Mouse (Mus musculus): ENCODE measurements at regions not wholly inside any gene's neighbourhood (a gene's known extent, or its start where the extent isn't known, plus 50 kb on each side); places are given as distances from the start of the nearest gene placed in this dataset.

- Histone ChIP-seq H3K27ac (ENCODE audit: low read length) (no peak overlapping the region), H3K9me3 (ENCODE audit: low read length) (no peaks in the 10 kb centered on the region), H3K27me3 (replicated peaks; ENCODE audit: insufficient read depth, low read length) (no peaks in the 10 kb centered on the region), H3K4me1 (ENCODE audit: insufficient read depth, low read depth, low read length) (no peaks in the 10 kb centered on the region), H3K9ac (replicated peaks; ENCODE audit: low read depth) (no peak overlapping the region), H3K36me3 (ENCODE audit: insufficient read depth, low read length) (no peaks in the 10 kb centered on the region), H3K4me2 (replicated peaks; ENCODE audit: low read depth, low read length) (no peak overlapping the region), H3K4me3 (ENCODE audit: low read depth, low read length) (no peak overlapping the region)
- WGBS: 86% methylated on average over 1 of the region's 1 CpGs
- TF ChIP-seq EP300 (IDR thresholded peaks at IDR 0.05) (no peak), CTCF (IDR thresholded peaks at IDR 0.05) (no peak)
- DNase-seq (ENCODE audit: low spot score) (no peak), ATAC-seq (no peak)
Measured at GRCm38 (mm10) chr8:32958331-32958730, 470.2 kb upstream of the 5930422O12Rik start.

- DNase-seq (ENCODE audit: low spot score): no peak
- no peaks in the 10 kb centered on the region for H3K9me3 ChIP-seq (ENCODE audit: low read length)
- H3K36me3 ChIP-seq (ENCODE audit: insufficient read depth, low read length): no peaks in the 10 kb centered on the region
- H3K4me1 ChIP-seq (ENCODE audit: insufficient read depth, low read depth, low read length): no peaks in the 10 kb centered on the region
- H3K27me3 ChIP-seq (replicated peaks; ENCODE audit: insufficient read depth, low read length): no peaks in the 10 kb centered on the region
- no peak for ATAC-seq
- H3K27ac ChIP-seq (ENCODE audit: low read length): no peak overlapping the region
- H3K4me2 ChIP-seq (replicated peaks; ENCODE audit: low read depth, low read length): no peak overlapping the region
- no peak for TF ChIP-seq EP300 (IDR thresholded peaks at IDR 0.05)
- 90% methylated on average over 4 of the region's 4 CpGs for WGBS
- no peak overlapping the region for H3K9ac ChIP-seq (replicated peaks; ENCODE audit: low read depth)
- no peak overlapping the region for H3K4me3 ChIP-seq (ENCODE audit: low read depth, low read length)
Measured at GRCm38 (mm10) chr8:32958855-32959254, 469.7 kb upstream of the 5930422O12Rik start.

- WGBS: 91% methylated on average over 12 of the region's 12 CpGs
- ATAC-seq: no peak
- H3K36me3 ChIP-seq (ENCODE audit: insufficient read depth, low read length): no peaks in the 10 kb centered on the region
- H3K27ac ChIP-seq (ENCODE audit: low read length): no peak overlapping the region
- TF ChIP-seq CTCF (IDR thresholded peaks at IDR 0.05) (no peak), EP300 (IDR thresholded peaks at IDR 0.05) (no peak)
- no peak for DNase-seq (ENCODE audit: low spot score)
- H3K4me3 ChIP-seq (ENCODE audit: low read depth, low read length): no peak overlapping the region
- no peaks in the 10 kb centered on the region for H3K9me3 ChIP-seq (ENCODE audit: low read length)
- no peak overlapping the region for H3K4me2 ChIP-seq (replicated peaks; ENCODE audit: low read depth, low read length)
- H3K27me3 ChIP-seq (replicated peaks; ENCODE audit: insufficient read depth, low read length): no peaks in the 10 kb centered on the region
- H3K4me1 ChIP-seq (ENCODE audit: insufficient read depth, low read depth, low read length): no peaks in the 10 kb centered on the region
- H3K9ac ChIP-seq (replicated peaks; ENCODE audit: low read depth): no peak overlapping the region
Measured at GRCm38 (mm10) chr8:32959326-32960064, 469.0 kb upstream of the 5930422O12Rik start.

GRCm38 (mm10) chr8:32990216-32990615 is 438.3 kb upstream of the 5930422O12Rik start:
- Histone ChIP-seq H3K27ac (ENCODE audit: low read length) (no peak overlapping the region), H3K4me2 (replicated peaks; ENCODE audit: low read depth, low read length) (no peak overlapping the region), H3K9ac (replicated peaks; ENCODE audit: low read depth) (no peak overlapping the region), H3K9me3 (ENCODE audit: low read length) (no peaks in the 10 kb centered on the region), H3K36me3 (ENCODE audit: insufficient read depth, low read length) (no peaks in the 10 kb centered on the region), H3K4me1 (ENCODE audit: insufficient read depth, low read depth, low read length) (no peaks in the 10 kb centered on the region), H3K4me3 (ENCODE audit: low read depth, low read length) (no peak overlapping the region), H3K27me3 (replicated peaks; ENCODE audit: insufficient read depth, low read length) (no peaks in the 10 kb centered on the region)
- WGBS: 83% methylated on average over 3 of the region's 3 CpGs
- ATAC-seq (no peak), DNase-seq (ENCODE audit: low spot score) (no peak)
- TF ChIP-seq EP300 (IDR thresholded peaks at IDR 0.05): no peak

GRCm38 (mm10) chr8:33003967-33004564 is 424.4 kb upstream of the 5930422O12Rik start:
- WGBS: 59% methylated on average over 7 of the region's 7 CpGs
- Histone ChIP-seq H3K4me3 (ENCODE audit: low read depth, low read length) (no peak overlapping the region), H3K4me2 (replicated peaks; ENCODE audit: low read depth, low read length) (no peak overlapping the region), H3K4me1 (ENCODE audit: insufficient read depth, low read depth, low read length) (no peaks in the 10 kb centered on the region), H3K9ac (replicated peaks; ENCODE audit: low read depth) (no peak overlapping the region), H3K36me3 (ENCODE audit: insufficient read depth, low read length) (no peaks in the 10 kb centered on the region), H3K27ac (ENCODE audit: low read length) (no peak overlapping the region), H3K27me3 (replicated peaks; ENCODE audit: insufficient read depth, low read length) (no peaks in the 10 kb centered on the region), H3K9me3 (ENCODE audit: low read length) (no peaks in the 10 kb centered on the region)
- DNase-seq (ENCODE audit: low spot score) (no peak), ATAC-seq (no peak)
- TF ChIP-seq EP300 (IDR thresholded peaks at IDR 0.05): no peak
- TF ChIP-seq CTCF (IDR thresholded peaks at IDR 0.05): no peak

GRCm38 (mm10) chr8:33004570-33004969 is 423.9 kb upstream of the 5930422O12Rik start:
- H3K9me3 ChIP-seq (ENCODE audit: low read length): no peaks in the 10 kb centered on the region
- no peak overlapping the region for H3K27ac ChIP-seq (ENCODE audit: low read length)
- 33% methylated on average over 2 of the region's 2 CpGs for WGBS
- H3K9ac ChIP-seq (replicated peaks; ENCODE audit: low read depth): no peak overlapping the region
- TF ChIP-seq CTCF (IDR thresholded peaks at IDR 0.05) (no peak), EP300 (IDR thresholded peaks at IDR 0.05) (no peak)
- no peaks in the 10 kb centered on the region for H3K36me3 ChIP-seq (ENCODE audit: insufficient read depth, low read length)
- ATAC-seq (no peak), DNase-seq (ENCODE audit: low spot score) (no peak)
- H3K27me3 ChIP-seq (replicated peaks; ENCODE audit: insufficient read depth, low read length): no peaks in the 10 kb centered on the region
- no peak overlapping the region for H3K4me2 ChIP-seq (replicated peaks; ENCODE audit: low read depth, low read length)
- no peaks in the 10 kb centered on the region for H3K4me1 ChIP-seq (ENCODE audit: insufficient read depth, low read depth, low read length)
- no peak overlapping the region for H3K4me3 ChIP-seq (ENCODE audit: low read depth, low read length)
